Mouse (Mus musculus) testis, adult 2 months (tissue): ENCODE data around the gene Gsta4.
"Not testable (repeated sequence)": the region's sequence is repeated elsewhere in the genome, so short reads cannot be mapped to it uniquely, and the experiment has no call there.

Experiments
- CTCF ChIP-seq: fragments of 200-500 bp; IDR thresholded peaks from 2 replicates; pipeline ENCODE4 v1.5.1; 2012; ENCODE audit warnings: low read depth, mild to moderate bottlenecking, inconsistent platforms, low read length, moderate library complexity; ENCODE audit not compliant: control insufficient read depth, insufficient read depth, insufficient replicate concordance
- POLR2A ChIP-seq: fragments of 200-500 bp; IDR thresholded peaks from 2 replicates; pipeline ENCODE4 v1.6.1; 2012; ENCODE audit warnings: low read depth, mild to moderate bottlenecking, inconsistent platforms, low read length, moderate library complexity; ENCODE audit not compliant: control insufficient read depth

- not testable (repeated sequence) for TF ChIP-seq CTCF, POLR2A
These were observed at the start of gene Gsta4 for GRCm38 (mm10) chr9:78182474-78182873.
